Mouse (Mus musculus) CH12.LX (cell line): ENCODE measurements around the gene Oprd1. TPM values are rescaled to one million over a fixed set of nuclear protein-coding genes. Genes with fewer than 3 reads are reported as not detected.

ENCODE experiments used
- DNase-seq: peaks from one replicate; pipeline ENCODE4 v3.0.0-alpha.2; 2013; ENCODE audit errors: extremely low read depth
- H3K27ac ChIP-seq: 2 replicates; pipeline ENCODE4 v1.5.1; 2012; ENCODE audit warnings: low read depth, mild to moderate bottlenecking, control low read depth, moderate library complexity; ENCODE audit not compliant: insufficient read depth
- H3K27me3 ChIP-seq: replicated peaks from 2 replicates; pipeline ENCODE3; 2012; ENCODE audit warnings: inconsistent platforms
- H3K36me3 ChIP-seq, 2 experiments: replicated peaks in 1 of 2; 2 replicates each; pipeline versions ENCODE3 to v1.6.1; 2012; ENCODE audit warnings: inconsistent platforms in 1 of 2, low read length in 1 of 2, mild to moderate bottlenecking in 1 of 2, mixed read lengths in 1 of 2, moderate library complexity in 1 of 2; ENCODE audit not compliant: control insufficient read depth in 1 of 2, insufficient read depth in 1 of 2
- H3K4me1 ChIP-seq, 2 experiments: 2 replicates each; pipeline ENCODE4 v1.6.1; 2012; ENCODE audit warnings: inconsistent platforms in 1 of 2, moderate library complexity in 1 of 2; ENCODE audit not compliant: insufficient read depth in 2 of 2, control insufficient read depth in 1 of 2
- H3K4me2 ChIP-seq: 2 replicates; pipeline ENCODE4 v1.6.1; 2012; ENCODE audit warnings: low read depth, mild to moderate bottlenecking, control low read depth; ENCODE audit not compliant: poor library complexity, insufficient read depth, severe bottlenecking
- H3K4me3 ChIP-seq, 3 experiments: fragments of 150-350 bp in 1 of 3; sonication (generic) in 1 of 3; replicated peaks in 1 of 3; 2 replicates each; pipeline versions ENCODE3 to v1.5.1; 2011 to 2012; ENCODE audit warnings: low read depth in 2 of 3, low read length in 2 of 3, mild to moderate bottlenecking in 2 of 3, moderate library complexity in 2 of 3, control low read depth in 1 of 3, improper control_type of control experiment in 1 of 3, inconsistent platforms in 1 of 3, mixed read lengths in 1 of 3; ENCODE audit not compliant: poor library complexity in 1 of 3
- H3K79me2 ChIP-seq: replicated peaks from 2 replicates; pipeline ENCODE4 v1.6.1; 2012; ENCODE audit warnings: mild to moderate bottlenecking, moderate library complexity; ENCODE audit not compliant: control insufficient read depth, poor library complexity, insufficient read depth, severe bottlenecking; ENCODE audit errors: extremely low read depth
- H3K9ac ChIP-seq: 2 replicates; pipeline ENCODE4 v1.6.1; 2012; ENCODE audit warnings: low read depth, mild to moderate bottlenecking, control low read depth, moderate library complexity; ENCODE audit not compliant: insufficient read depth
- H3K9me3 ChIP-seq: replicated peaks from 2 replicates; pipeline ENCODE3; 2012; ENCODE audit warnings: low read length, inconsistent platforms, mixed read lengths
- CHD1 ChIP-seq: IDR thresholded peaks from 2 replicates; pipeline ENCODE4 v1.6.1; 2012; ENCODE audit warnings: low read depth, low read length, improper control_type of control experiment, inconsistent platforms
- CHD2 ChIP-seq: IDR thresholded peaks from 2 replicates; pipeline ENCODE4 v1.6.1; 2011; ENCODE audit warnings: low read length, improper control_type of control experiment
- CTCF ChIP-seq, 2 experiments: IDR thresholded peaks in 1 of 2; conservative IDR thresholded peaks in 1 of 2; 2 replicates each; pipeline ENCODE4 v1.5.1; 2011 to 2012; ENCODE audit warnings: low read depth in 2 of 2, low read length in 2 of 2, improper control_type of control experiment in 1 of 2, inconsistent platforms in 1 of 2, mild to moderate bottlenecking in 1 of 2, moderate library complexity in 1 of 2
- E2F4 ChIP-seq: IDR thresholded peaks from 2 replicates; pipeline ENCODE4 v1.6.1; 2011; ENCODE audit warnings: low read depth, low read length, improper control_type of control experiment; ENCODE audit not compliant: insufficient replicate concordance
- ELF1 ChIP-seq: IDR thresholded peaks from 2 replicates; pipeline ENCODE4 v1.6.1; 2014; ENCODE audit warnings: low read depth, mild to moderate bottlenecking, inconsistent platforms, low read length, improper control_type of control experiment
- EP300 ChIP-seq: IDR thresholded peaks from 2 replicates; pipeline ENCODE4 v1.6.1; 2011; ENCODE audit warnings: low read length, improper control_type of control experiment
- ETS1 ChIP-seq: conservative IDR thresholded peaks from 2 replicates; pipeline ENCODE4 v1.6.1; 2012; ENCODE audit warnings: low read depth, mild to moderate bottlenecking, inconsistent platforms, low read length, improper control_type of control experiment, moderate library complexity
- IRF4 ChIP-seq: IDR thresholded peaks from 2 replicates; pipeline ENCODE4 v1.6.1; 2014; ENCODE audit warnings: low read depth, mild to moderate bottlenecking, inconsistent platforms, low read length, improper control_type of control experiment
- JUND ChIP-seq: conservative IDR thresholded peaks from 2 replicates; pipeline ENCODE4 v1.6.1; 2011; ENCODE audit warnings: low read depth, low read length, improper control_type of control experiment
- KAT2A ChIP-seq: IDR thresholded peaks from 2 replicates; pipeline ENCODE4 v1.6.1; 2012; ENCODE audit warnings: low read length, improper control_type of control experiment, inconsistent platforms; ENCODE audit not compliant: insufficient replicate concordance
- MAZ ChIP-seq: IDR thresholded peaks from 2 replicates; pipeline ENCODE4 v1.6.1; 2012; ENCODE audit warnings: low read depth, mild to moderate bottlenecking, inconsistent platforms, low read length, improper control_type of control experiment, moderate library complexity
- MEF2A ChIP-seq: IDR thresholded peaks from 2 replicates; pipeline ENCODE4 v1.6.1; 2014; ENCODE audit warnings: low read depth, mild to moderate bottlenecking, inconsistent platforms, low read length, improper control_type of control experiment, borderline replicate concordance
- MYC ChIP-seq: IDR thresholded peaks from 2 replicates; pipeline ENCODE4 v1.6.1; 2011; ENCODE audit warnings: low read depth, mild to moderate bottlenecking, improper control_type of control experiment, low read length
- NELFE ChIP-seq: IDR thresholded peaks from 2 replicates; pipeline ENCODE4 v1.6.1; 2011; ENCODE audit warnings: low read depth, low read length, improper control_type of control experiment
- NRF1 ChIP-seq: IDR thresholded peaks from 2 replicates; pipeline ENCODE4 v1.6.1; 2014; ENCODE audit warnings: low read depth, mild to moderate bottlenecking, inconsistent platforms, low read length, improper control_type of control experiment, moderate library complexity
- POLR2A ChIP-seq: IDR thresholded peaks from 2 replicates; pipeline ENCODE4 v1.6.1; 2011; ENCODE audit warnings: low read depth, mild to moderate bottlenecking, improper control_type of control experiment, low read length
- POLR2AphosphoS2 ChIP-seq: IDR thresholded peaks from 2 replicates; pipeline ENCODE4 v1.6.1; 2011; ENCODE audit warnings: low read depth, low read length, improper control_type of control experiment
- RAD21 ChIP-seq: IDR thresholded peaks from 2 replicates; pipeline ENCODE4 v1.6.1; 2011; ENCODE audit warnings: low read depth, mild to moderate bottlenecking, low read length, improper control_type of control experiment, moderate library complexity
- RCOR1 ChIP-seq: conservative IDR thresholded peaks from 2 replicates; pipeline ENCODE4 v1.6.1; 2012; ENCODE audit warnings: low read depth, mild to moderate bottlenecking, inconsistent platforms, low read length, improper control_type of control experiment
- SIN3A ChIP-seq: IDR thresholded peaks from 2 replicates; pipeline ENCODE4 v1.6.1; 2012; ENCODE audit warnings: low read length, improper control_type of control experiment, inconsistent platforms
- SMC3 ChIP-seq: IDR thresholded peaks from 2 replicates; pipeline ENCODE4 v1.6.1; 2011; ENCODE audit warnings: low read depth, low read length, improper control_type of control experiment
- TBP ChIP-seq: conservative IDR thresholded peaks from 2 replicates; pipeline ENCODE4 v1.6.1; 2011; ENCODE audit warnings: low read depth, low read length, improper control_type of control experiment
- TCF12 ChIP-seq: IDR thresholded peaks from 2 replicates; pipeline ENCODE4 v1.6.1; 2014; ENCODE audit warnings: low read depth, mild to moderate bottlenecking, inconsistent platforms, low read length, improper control_type of control experiment
- UBTF ChIP-seq: IDR thresholded peaks from 2 replicates; pipeline ENCODE4 v1.6.1; 2012; ENCODE audit warnings: low read depth, mild to moderate bottlenecking, inconsistent platforms, low read length, improper control_type of control experiment, moderate library complexity
- USF2 ChIP-seq: conservative IDR thresholded peaks from 2 replicates; pipeline ENCODE4 v1.6.1; 2011; ENCODE audit warnings: low read depth, low read length, improper control_type of control experiment
- ZC3H11A ChIP-seq: IDR thresholded peaks from 2 replicates; pipeline ENCODE4 v1.6.1; 2012; ENCODE audit warnings: low read depth, mild to moderate bottlenecking, inconsistent platforms, low read length, improper control_type of control experiment
- ZKSCAN1 ChIP-seq: IDR thresholded peaks from 2 replicates; pipeline ENCODE4 v1.6.1; 2012; ENCODE audit warnings: low read depth, inconsistent platforms, low read length, improper control_type of control experiment, borderline replicate concordance
- ZMIZ1 ChIP-seq: IDR thresholded peaks from 2 replicates; pipeline ENCODE4 v1.6.1; 2012; ENCODE audit warnings: low read depth, mild to moderate bottlenecking, inconsistent platforms, low read length, improper control_type of control experiment
- ZNF384 ChIP-seq: IDR thresholded peaks from 2 replicates; pipeline ENCODE4 v1.6.1; 2012; ENCODE audit warnings: low read depth, low read length, improper control_type of control experiment, inconsistent platforms
- dilution Hi-C: fragments of 300-500 bp; cut with MboI; formaldehyde crosslinking; loops from 2 replicates; pipeline ENCODE4 v1.14.3; 2020; ENCODE audit warnings: low sequenced_read_pairs; ENCODE audit not compliant: extremely low pct_unique_long_range_greater_than_20kb, extremely low pct_ligation_motif_present
- in situ Hi-C: fragments of 300-500 bp; cut with MboI; formaldehyde crosslinking; loops from 3 replicates; pipeline ENCODE4 v1.14.3; 2019; ENCODE audit warnings: low sequenced_read_pairs, low pct_ligation_motif_present, low pct_unique_long_range_greater_than_20kb, mixed read lengths
- polyA plus RNA-seq: library from polyadenylated mRNA; unstranded; fragments of >175 nt; gene quantifications from 2 replicates; pipeline ENCODE4 v1.2.1, GENCODE M21; 2012; ENCODE audit warnings: low read depth; ENCODE audit not compliant: insufficient read length
- total RNA-seq, 2 experiments: library from RNA; depleted of rRNA; stranded (reverse); fragments of 300-350 nt in 1 of 2; fragments of >200 nt in 1 of 2; gene quantifications; 2 replicates each; pipeline ENCODE4 v1.2.3; 2012 to 2014

The Oprd1 gene
- not detected in 2 replicates for total RNA-seq (2012; rRNA removed)
- total RNA-seq (2014; rRNA removed), result not detected in 2 replicates
- not detected in 2 replicates for polyA plus RNA-seq

- H3K9ac ChIP-seq, result no peak within 1 kb of the TSS
- dilution Hi-C loops (no loop called here), in situ Hi-C loops (no loop called here)
- no peaks in the 10 kb centered on the region for H3K36me3 ChIP-seq
- H3K79me2 ChIP-seq, result no peaks in the 10 kb centered on the region
- peaks cover 4% of the 10 kb centered on the region for H3K9me3 ChIP-seq
- H3K27ac ChIP-seq, result no peak within 1 kb of the TSS
- TF ChIP-seq CTCF (conservative IDR thresholded peaks at IDR 0.05 in 1 of 2, IDR thresholded peaks at IDR 0.05 in 1 of 2; ENCODE audit: low read depth in 2 of 2, low read length in 2 of 2) (no peak), KAT2A (no peak), POLR2A (no peak), CHD1 (no peak), ELF1 (no peak), IRF4 (no peak), TCF12 (no peak), NRF1 (no peak), USF2 (no peak), TBP (no peak), MYC (no peak), ZMIZ1 (no peak), ZNF384 (no peak), JUND (no peak), ZKSCAN1 (no peak), E2F4 (no peak), MAZ (no peak)
- no peak within 1 kb of the TSS for H3K4me2 ChIP-seq
- DNase-seq, result no peak
- no peak within 1 kb of the TSS for H3K4me3 ChIP-seq
- peaks cover 0 to 13% of the 10 kb centered on the region in 2 experiments; a peak in 1 of 4 replicates for H3K4me1 ChIP-seq
- H3K27me3 ChIP-seq, result peaks cover 25% of the 10 kb centered on the region
Observed at GRCm38 (mm10) chr4:132144080-132144841, at the start of gene Oprd1. Gene Oprd1 (minus strand): TSS chr4:132144486.

GRCm38 (mm10) chr4:132187826-132188401 lies 43.6 kb upstream of the Oprd1 start:
- Histone ChIP-seq H3K36me3 (peaks cover 20 to 55% of the 10 kb centered on the region in 2 experiments), H3K27me3 (no peaks in the 10 kb centered on the region), H3K4me1 (peaks cover 10 to 69% of the 10 kb centered on the region in 2 experiments), H3K9ac (no peak overlapping the region), H3K4me2 (peak overlapping the region; percentile 27), H3K79me2 (peaks cover 74% of the 10 kb centered on the region), H3K9me3 (no peaks in the 10 kb centered on the region), H3K27ac (peak overlapping the region; percentile 69; the same call in 1 of the 2 replicates), H3K4me3 (no peak overlapping the region)
- dilution Hi-C loops, result no loop called here
- in situ Hi-C loops, result loop anchor here (25.0 kb wide), 1 partner anchor 224 kb away; the partner anchor contains the start of gene Phactr4
- no peak for DNase-seq
- TF ChIP-seq MEF2A, result peak; percentile 80
- no peak for TF ChIP-seq POLR2AphosphoS2
- no peak for TF ChIP-seq NELFE
- peak; percentile 59 for TF ChIP-seq EP300
- no peak for TF ChIP-seq ZC3H11A
- no peak for TF ChIP-seq JUND
- no peak for TF ChIP-seq KAT2A
- TF ChIP-seq SMC3, result no peak
- no peak for TF ChIP-seq ZNF384
- 0 out of 2 replicates have a peak, but pooled peaks have one; percentile 31 for TF ChIP-seq RCOR1
- no peak for TF ChIP-seq MYC
- TF ChIP-seq SIN3A, result peak; percentile 24; the same call in 1 of the 2 replicates
- TF ChIP-seq ZMIZ1, result 0 out of 2 replicates have a peak, but pooled peaks have one; percentile 52
- no peak for TF ChIP-seq TCF12
- TF ChIP-seq CHD1, result no peak
- no peak for TF ChIP-seq RAD21
- TF ChIP-seq ETS1, result 0 out of 2 replicates have a peak, but pooled peaks have one; percentile 27
- TF ChIP-seq MAZ, result no peak
- TF ChIP-seq ELF1, result no peak
- TF ChIP-seq E2F4, result no peak
- no peak for TF ChIP-seq UBTF
- TF ChIP-seq CHD2, result no peak
